Mouse (Mus musculus) bone marrow macrophage, adult 2 months (primary cell): ENCODE measurements around the gene Tgfbi.

Experiments used
- CTCF ChIP-seq: IDR thresholded peaks from 2 replicates; pipeline ENCODE4 v1.5.1; 2012; ENCODE audit warnings: low read depth, mild to moderate bottlenecking, low read length, moderate library complexity
- POLR2A ChIP-seq: IDR thresholded peaks from 2 replicates; pipeline ENCODE4 v1.6.1; 2012; ENCODE audit warnings: mild to moderate bottlenecking, low read depth, low read length, borderline replicate concordance

GRCm38 (mm10) chr13:56575074-56575473 lies 34.2 kb upstream of the Tgfbi start:
- TF ChIP-seq CTCF (no peak), POLR2A (no peak)
